Mouse (Mus musculus) erythroblast, embryonic 14.5 days (primary cell): ENCODE measurements around the gene Cttnbp2nl. TPM values are rescaled to one million over a fixed set of nuclear protein-coding genes. Genes with fewer than 3 reads are reported as not detected.

Source experiments
- H3K27me3 ChIP-seq: 2 replicates; pipeline ENCODE4 v1.6.1; 2012; ENCODE audit warnings: inconsistent platforms; ENCODE audit not compliant: control insufficient read depth
- H3K36me3 ChIP-seq: 2 replicates; pipeline ENCODE4 v1.6.1; 2012; ENCODE audit warnings: mild to moderate bottlenecking, inconsistent platforms; ENCODE audit not compliant: control insufficient read depth
- H3K4me1 ChIP-seq: 2 replicates; pipeline ENCODE4 v1.6.1; 2012; ENCODE audit warnings: inconsistent platforms; ENCODE audit not compliant: control insufficient read depth
- H3K4me3 ChIP-seq: replicated peaks from 2 replicates; pipeline ENCODE3; 2012; ENCODE audit warnings: moderate library complexity, mild to moderate bottlenecking, inconsistent platforms
- H3K9me3 ChIP-seq: 2 replicates; pipeline ENCODE4 v1.6.1; 2012; ENCODE audit warnings: low read length, inconsistent platforms, mixed read lengths; ENCODE audit not compliant: control insufficient read depth
- GATA1 ChIP-seq: IDR thresholded peaks from 2 replicates; pipeline ENCODE4 v1.6.1; 2012; ENCODE audit warnings: low read length, inconsistent platforms, mixed read lengths
- TAL1 ChIP-seq: IDR thresholded peaks from 3 replicates; pipeline ENCODE4 v1.6.1; 2012; ENCODE audit warnings: low read length, inconsistent platforms, mixed read lengths
- polyA plus RNA-seq: library from polyadenylated mRNA; stranded (reverse); fragments of >175 nt; gene quantifications from 2 replicates; pipeline ENCODE4 v1.2.3, GENCODE M21; 2012

Cttnbp2nl gene
- polyA plus RNA-seq, 1 experiment = 0.01 TPM

DNA sequence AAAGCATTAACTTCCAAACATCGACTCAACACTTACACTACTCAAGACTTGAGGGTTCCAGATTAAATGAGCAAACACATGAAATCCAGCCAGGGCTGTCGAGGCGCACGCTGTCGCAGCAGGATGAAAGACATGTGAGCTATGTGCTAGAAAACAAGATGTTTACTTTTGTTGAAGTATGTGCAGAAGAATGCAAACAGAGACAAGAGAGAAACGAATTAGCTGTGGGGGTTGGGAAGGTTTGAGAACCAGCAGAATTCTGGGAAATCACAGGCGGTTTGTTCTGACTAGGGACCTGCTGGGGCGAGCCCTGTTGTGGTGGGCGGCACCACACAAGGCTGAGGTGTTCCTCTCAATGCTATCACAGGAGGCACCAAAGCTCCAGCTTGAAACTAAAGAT, 44.9 kb downstream of the Cttnbp2nl start:
- Histone ChIP-seq H3K4me3 (no peak overlapping the region), H3K4me1 (no peaks in the 10 kb centered on the region), H3K9me3 (no peaks in the 10 kb centered on the region), H3K27me3 (no peaks in the 10 kb centered on the region), H3K36me3 (no peaks in the 10 kb centered on the region)
- TF ChIP-seq TAL1 = no peak
- TF ChIP-seq GATA1 = no peak

- no peaks in the 10 kb centered on the region for H3K27me3 ChIP-seq
- no peaks in the 10 kb centered on the region for H3K4me1 ChIP-seq
- TF ChIP-seq TAL1 (no peak), GATA1 (no peak)
- H3K36me3 ChIP-seq = no peaks in the 10 kb centered on the region
- no peak overlapping the region for H3K4me3 ChIP-seq
- H3K9me3 ChIP-seq = no peaks in the 10 kb centered on the region
Measured at GRCm38 (mm10) chr3:105006101-105006500, 46.8 kb downstream of the Cttnbp2nl start.

DNA sequence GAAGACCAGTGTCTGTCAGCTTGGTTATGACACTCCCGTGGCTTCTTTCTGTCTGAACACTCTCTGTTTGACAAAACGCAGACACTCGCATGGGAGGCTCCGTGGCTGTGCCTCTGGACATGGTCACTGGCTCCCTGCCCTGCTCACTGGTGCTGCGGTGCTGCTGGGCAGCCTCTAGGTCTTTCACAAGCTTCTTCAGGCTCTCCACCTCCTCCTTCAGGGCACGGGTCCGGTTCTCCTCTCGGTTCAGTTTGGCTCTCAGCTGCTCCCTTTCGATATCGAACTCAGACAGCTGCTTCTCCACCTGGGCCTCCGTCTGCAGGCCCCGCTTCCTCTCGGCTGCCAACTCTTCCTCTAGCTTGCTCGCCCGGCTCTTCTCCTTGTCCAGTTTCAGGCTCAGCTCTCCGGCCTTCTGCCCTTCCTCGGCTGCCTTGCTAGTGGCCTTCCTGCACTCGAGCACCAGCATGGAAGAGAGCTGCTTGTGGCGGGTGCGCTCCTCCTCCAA, 47.3 kb downstream of the Cttnbp2nl start:
- TF ChIP-seq GATA1 (no peak), TAL1 (no peak)
- Histone ChIP-seq H3K9me3 (no peaks in the 10 kb centered on the region), H3K4me1 (no peaks in the 10 kb centered on the region), H3K36me3 (no peaks in the 10 kb centered on the region), H3K27me3 (no peaks in the 10 kb centered on the region), H3K4me3 (no peak overlapping the region)

- no peaks in the 10 kb centered on the region for H3K4me1 ChIP-seq
- no peak overlapping the region for H3K4me3 ChIP-seq
- H3K27me3 ChIP-seq = no peaks in the 10 kb centered on the region
- no peaks in the 10 kb centered on the region for H3K9me3 ChIP-seq
- TF ChIP-seq GATA1 (no peak), TAL1 (no peak)
- no peaks in the 10 kb centered on the region for H3K36me3 ChIP-seq
Measured at GRCm38 (mm10) chr3:105005011-105005410, 47.9 kb downstream of the Cttnbp2nl start.

GRCm38 (mm10) chr3:105003960-105004463, 48.9 kb downstream of the Cttnbp2nl start:
- H3K27me3 ChIP-seq = no peaks in the 10 kb centered on the region
- H3K9me3 ChIP-seq = no peaks in the 10 kb centered on the region
- H3K36me3 ChIP-seq = no peaks in the 10 kb centered on the region
- H3K4me3 ChIP-seq = no peak overlapping the region
- TF ChIP-seq GATA1 = no peak
- TF ChIP-seq TAL1 = no peak
- H3K4me1 ChIP-seq = no peaks in the 10 kb centered on the region

- Histone ChIP-seq H3K27me3 (peaks cover 12% of the 10 kb centered on the region), H3K4me3 (no peak overlapping the region), H3K4me1 (no peaks in the 10 kb centered on the region), H3K9me3 (no peaks in the 10 kb centered on the region), H3K36me3 (no peaks in the 10 kb centered on the region)
- TF ChIP-seq TAL1 (no peak), GATA1 (no peak)
Measured at GRCm38 (mm10) chr3:105001374-105001773, 51.6 kb downstream of the Cttnbp2nl start.

DNA sequence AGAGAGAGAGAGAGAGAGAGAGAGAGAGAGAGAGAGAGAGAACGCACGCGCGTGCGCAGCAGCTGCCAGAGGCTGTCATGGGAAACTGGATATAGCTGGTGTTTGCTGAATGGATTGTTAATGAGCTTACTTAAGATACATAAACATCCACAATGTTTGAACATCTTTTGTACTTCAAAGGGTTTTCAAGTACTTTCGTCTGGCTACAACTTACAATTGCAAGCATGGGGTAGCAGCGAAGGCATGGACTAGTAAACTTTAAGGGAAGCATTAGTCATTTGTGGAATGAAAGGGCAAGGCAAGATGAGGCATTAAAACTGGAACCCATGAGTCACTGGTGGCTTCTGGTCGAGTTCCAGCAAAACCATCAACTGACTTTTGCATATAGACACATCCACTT, 52.4 kb downstream of the Cttnbp2nl start:
- Histone ChIP-seq H3K9me3 (no peaks in the 10 kb centered on the region), H3K36me3 (no peaks in the 10 kb centered on the region), H3K27me3 (peaks cover 12% of the 10 kb centered on the region), H3K4me1 (no peaks in the 10 kb centered on the region), H3K4me3 (no peak overlapping the region)
- TF ChIP-seq TAL1 (no peak), GATA1 (no peak)

DNA sequence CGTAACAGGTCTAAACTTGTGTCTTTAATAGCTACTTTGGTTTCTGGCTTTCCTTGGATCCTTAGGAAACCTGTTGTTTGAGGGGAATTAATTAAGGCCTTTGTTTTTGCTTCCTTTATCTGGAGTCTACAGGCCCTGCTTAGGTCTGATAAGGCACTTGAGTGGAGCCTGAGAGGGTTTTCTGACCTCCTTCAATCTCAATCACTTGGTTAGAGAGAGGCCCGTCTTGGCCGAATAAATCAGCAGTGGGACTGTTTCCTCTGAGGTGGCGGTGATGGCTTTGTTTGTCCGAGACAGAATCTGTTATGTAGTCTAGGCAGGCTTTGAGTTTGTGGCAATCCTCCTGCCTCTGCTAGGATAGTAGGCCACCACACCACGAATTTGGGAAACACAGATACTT, 55.4 kb downstream of the Cttnbp2nl start:
- Histone ChIP-seq H3K4me1 (no peaks in the 10 kb centered on the region), H3K27me3 (peaks cover 18% of the 10 kb centered on the region)
- TF ChIP-seq GATA1 = no peak
- no peak for TF ChIP-seq TAL1

GRCm38 (mm10) chr3:104995707-104996106, 57.2 kb downstream of the Cttnbp2nl start:
- TF ChIP-seq GATA1 = no peak
- no peak for TF ChIP-seq TAL1
- peaks cover 20% of the 10 kb centered on the region for H3K27me3 ChIP-seq
- H3K4me3 ChIP-seq = no peak overlapping the region
- no peaks in the 10 kb centered on the region for H3K4me1 ChIP-seq
- H3K9me3 ChIP-seq = no peaks in the 10 kb centered on the region
- no peaks in the 10 kb centered on the region for H3K36me3 ChIP-seq

More for the DNA sequence above, 55.4 kb downstream of the Cttnbp2nl start:
- no peak overlapping the region for H3K4me3 ChIP-seq
- H3K9me3 ChIP-seq = no peaks in the 10 kb centered on the region
- H3K36me3 ChIP-seq = no peaks in the 10 kb centered on the region

GRCm38 (mm10) chr3:104994415-104994841, 58.5 kb downstream of the Cttnbp2nl start:
- peaks cover 20% of the 10 kb centered on the region for H3K27me3 ChIP-seq
- no peaks in the 10 kb centered on the region for H3K9me3 ChIP-seq
- H3K4me3 ChIP-seq = no peak overlapping the region
- H3K4me1 ChIP-seq = no peaks in the 10 kb centered on the region
- TF ChIP-seq GATA1 = no peak
- no peak for TF ChIP-seq TAL1
- no peaks in the 10 kb centered on the region for H3K36me3 ChIP-seq
